Mouse (Mus musculus): ENCODE data around the gene Pcmt1.
A peak's percentile ranks its signal among the peaks of the same experiment; 100 is the strongest.

The Pcmt1 gene

GRCm38 (mm10) chr10:7664889-7665288, 16.0 kb downstream of the Pcmt1 start:
- H3K27me3 ChIP-seq (ENCODE audit: control insufficient read depth, insufficient read depth, low read length, poor library complexity, severe bottlenecking) = no peaks in the 10 kb centered on the region
- no peak for DNase-seq (ENCODE audit: low read depth, low spot score)

DNA sequence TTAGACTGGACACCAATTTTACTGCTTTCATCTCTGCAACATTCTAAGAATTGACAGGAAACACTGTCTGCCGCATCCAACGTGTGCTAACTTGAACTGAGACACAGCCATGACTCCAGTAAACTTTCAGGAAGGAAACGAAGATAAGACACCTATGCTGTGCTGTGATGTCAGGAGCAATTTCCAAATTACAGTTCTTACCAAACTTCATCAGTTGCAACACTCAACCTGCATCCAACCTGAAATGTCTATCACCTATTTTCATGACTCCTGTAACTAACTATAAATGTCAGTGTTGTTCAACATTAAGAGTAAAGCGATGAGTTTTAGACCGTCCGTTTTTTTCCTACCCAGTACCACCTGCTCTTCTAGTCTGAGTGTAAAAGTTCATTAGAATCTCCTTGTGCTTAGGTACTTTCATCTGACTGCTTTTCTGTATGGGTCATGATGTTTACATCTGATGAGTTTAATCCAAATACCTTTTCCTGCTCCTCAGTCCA, 16.9 kb downstream of the Pcmt1 start:
- no peaks in the 10 kb centered on the region for H3K36me3 ChIP-seq (ENCODE audit: control insufficient read depth, insufficient read depth, low read length, poor library complexity, severe bottlenecking)
- DNase-seq (ENCODE audit: low read depth, low spot score) = no peak
- H3K27me3 ChIP-seq (ENCODE audit: control insufficient read depth, insufficient read depth, low read length, poor library complexity, severe bottlenecking) = no peaks in the 10 kb centered on the region

More at GRCm38 (mm10) chr10:7664889-7665288, 16.0 kb downstream of the Pcmt1 start:
- no peaks in the 10 kb centered on the region for H3K36me3 ChIP-seq (ENCODE audit: control insufficient read depth, insufficient read depth, low read length, poor library complexity, severe bottlenecking)

DNA sequence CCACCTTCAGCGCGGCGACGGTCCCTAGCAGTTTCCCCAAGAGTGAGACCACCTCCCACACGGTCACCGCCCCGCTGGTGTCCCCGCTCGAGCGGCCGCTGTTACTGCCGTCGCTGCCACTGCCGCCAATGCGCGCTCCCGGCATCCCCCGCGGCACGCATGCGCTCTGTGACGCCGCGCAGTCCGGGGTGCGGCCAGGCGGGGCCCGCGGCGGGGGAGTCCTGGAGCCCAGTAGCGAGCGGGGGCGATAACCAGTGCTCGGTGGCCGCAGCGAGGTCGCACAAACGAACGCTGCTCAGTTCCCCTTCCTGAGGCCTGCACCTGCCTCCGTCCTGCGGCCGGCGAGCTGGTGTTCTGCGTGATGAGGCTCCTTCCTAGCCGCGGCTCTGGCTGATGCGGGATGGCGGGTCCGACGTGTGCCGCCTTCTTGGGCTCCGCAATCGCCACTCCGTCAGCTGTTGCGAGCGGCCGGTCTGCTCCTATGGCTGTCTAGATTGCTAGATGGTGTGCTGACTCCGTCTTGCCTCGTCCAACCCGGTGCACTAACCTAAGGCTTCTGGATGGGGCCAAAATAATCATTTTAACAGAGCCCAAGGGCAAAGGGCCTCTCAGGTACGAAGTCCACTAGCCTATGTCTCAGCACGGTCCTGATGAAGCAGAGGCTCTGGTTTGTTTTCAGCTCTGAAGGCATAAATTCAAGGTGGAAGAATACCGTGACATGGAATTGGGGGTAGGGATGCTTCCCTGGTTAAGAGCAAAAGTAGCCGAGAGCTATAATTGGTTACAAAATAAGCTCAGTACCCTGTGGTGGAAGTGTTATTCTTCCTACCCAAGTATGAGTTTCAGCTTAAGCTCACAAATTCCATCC, 17.5 kb downstream of the Pcmt1 start:
- no peaks in the 10 kb centered on the region for H3K27me3 ChIP-seq (ENCODE audit: control insufficient read depth, insufficient read depth, low read length, poor library complexity, severe bottlenecking)
- DNase-seq (ENCODE audit: low read depth, low spot score) = peak; percentile 94
- H3K36me3 ChIP-seq (ENCODE audit: control insufficient read depth, insufficient read depth, low read length, poor library complexity, severe bottlenecking) = no peaks in the 10 kb centered on the region

GRCm38 (mm10) chr10:7662471-7663141, 18.3 kb downstream of the Pcmt1 start:
- no peaks in the 10 kb centered on the region for H3K27me3 ChIP-seq (ENCODE audit: control insufficient read depth, insufficient read depth, low read length, poor library complexity, severe bottlenecking)
- peak; percentile 82 for DNase-seq (ENCODE audit: low read depth, low spot score)
- H3K36me3 ChIP-seq (ENCODE audit: control insufficient read depth, insufficient read depth, low read length, poor library complexity, severe bottlenecking) = no peaks in the 10 kb centered on the region

DNA sequence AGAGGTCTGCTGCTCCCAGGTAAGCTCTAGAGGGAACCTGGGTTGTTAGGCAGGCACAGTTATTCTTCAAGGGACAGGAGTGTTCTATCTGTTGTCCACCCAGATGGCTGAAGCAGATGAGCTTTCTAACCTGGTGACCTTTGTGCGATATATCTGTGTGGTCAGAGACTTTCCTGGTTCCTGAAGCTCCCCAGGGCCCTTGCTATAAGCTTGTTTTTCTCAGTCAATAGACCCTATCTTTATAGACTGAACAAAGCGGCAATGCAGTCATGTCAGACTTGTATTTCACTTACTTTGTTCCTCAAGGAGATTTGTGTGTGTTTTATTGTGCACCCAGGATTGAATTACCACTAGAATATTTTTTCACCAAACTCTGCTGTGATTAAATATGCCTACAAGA, 29.9 kb downstream of the Pcmt1 start:
- no peaks in the 10 kb centered on the region for H3K27me3 ChIP-seq (ENCODE audit: control insufficient read depth, insufficient read depth, low read length, poor library complexity, severe bottlenecking)
- peaks cover 4% of the 10 kb centered on the region for H3K36me3 ChIP-seq (ENCODE audit: control insufficient read depth, insufficient read depth, low read length, poor library complexity, severe bottlenecking)
- no peak for DNase-seq (ENCODE audit: low read depth, low spot score)

- Histone ChIP-seq H3K27me3 (ENCODE audit: control insufficient read depth, insufficient read depth, low read length, poor library complexity, severe bottlenecking) (no peaks in the 10 kb centered on the region), H3K36me3 (ENCODE audit: control insufficient read depth, insufficient read depth, low read length, poor library complexity, severe bottlenecking) (peaks cover 4% of the 10 kb centered on the region)
- DNase-seq (ENCODE audit: low read depth, low spot score) = no peak
Measured at GRCm38 (mm10) chr10:7649059-7649458, 31.9 kb downstream of the Pcmt1 start.

DNA sequence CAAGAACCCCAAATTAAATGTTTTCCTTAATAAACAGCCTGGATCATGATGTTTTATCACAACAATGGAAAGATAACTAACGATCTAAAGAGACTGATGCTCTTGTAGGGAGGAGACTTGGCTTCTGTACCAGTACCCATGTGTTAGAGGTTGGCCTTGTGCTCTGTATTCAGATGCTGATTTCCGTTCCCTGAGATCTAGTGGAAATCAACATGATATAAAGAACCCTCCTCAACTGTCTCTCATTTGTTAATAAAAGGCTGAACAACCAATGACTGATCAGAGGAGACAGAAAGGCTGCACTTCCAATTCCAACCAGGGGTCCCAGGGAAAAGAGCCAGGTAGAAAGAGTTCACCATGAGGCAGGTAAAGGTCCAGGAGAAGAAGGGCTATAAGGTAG, 35.0 kb downstream of the Pcmt1 start:
- Histone ChIP-seq H3K27me3 (ENCODE audit: control insufficient read depth, insufficient read depth, low read length, poor library complexity, severe bottlenecking) (no peaks in the 10 kb centered on the region), H3K36me3 (ENCODE audit: control insufficient read depth, insufficient read depth, low read length, poor library complexity, severe bottlenecking) (peaks cover 10% of the 10 kb centered on the region)
- no peak for DNase-seq (ENCODE audit: low read depth, low spot score)

DNA sequence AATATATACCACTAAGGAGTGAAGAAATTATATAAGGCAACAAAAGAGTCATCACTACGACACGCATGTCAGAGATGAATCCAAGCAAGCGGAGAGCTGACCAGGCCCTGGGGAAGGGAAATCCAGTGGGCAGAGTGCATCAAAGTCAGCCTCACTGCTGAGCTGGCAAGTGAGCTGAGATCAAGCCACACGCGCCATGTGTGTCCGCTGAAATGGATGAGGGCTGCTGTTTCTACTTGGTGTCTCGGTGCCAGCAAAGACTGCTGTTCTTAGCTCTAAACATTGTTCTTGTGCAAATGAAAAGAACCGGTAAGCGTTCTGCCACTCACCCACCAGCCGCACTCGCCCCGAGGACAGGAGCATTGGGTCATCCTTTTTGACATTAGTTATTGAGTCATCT, 40.6 kb downstream of the Pcmt1 start:
- Histone ChIP-seq H3K36me3 (ENCODE audit: control insufficient read depth, insufficient read depth, low read length, poor library complexity, severe bottlenecking) (peaks cover 22% of the 10 kb centered on the region), H3K27me3 (ENCODE audit: control insufficient read depth, insufficient read depth, low read length, poor library complexity, severe bottlenecking) (no peaks in the 10 kb centered on the region)
- no peak for DNase-seq (ENCODE audit: low read depth, low spot score)

DNA sequence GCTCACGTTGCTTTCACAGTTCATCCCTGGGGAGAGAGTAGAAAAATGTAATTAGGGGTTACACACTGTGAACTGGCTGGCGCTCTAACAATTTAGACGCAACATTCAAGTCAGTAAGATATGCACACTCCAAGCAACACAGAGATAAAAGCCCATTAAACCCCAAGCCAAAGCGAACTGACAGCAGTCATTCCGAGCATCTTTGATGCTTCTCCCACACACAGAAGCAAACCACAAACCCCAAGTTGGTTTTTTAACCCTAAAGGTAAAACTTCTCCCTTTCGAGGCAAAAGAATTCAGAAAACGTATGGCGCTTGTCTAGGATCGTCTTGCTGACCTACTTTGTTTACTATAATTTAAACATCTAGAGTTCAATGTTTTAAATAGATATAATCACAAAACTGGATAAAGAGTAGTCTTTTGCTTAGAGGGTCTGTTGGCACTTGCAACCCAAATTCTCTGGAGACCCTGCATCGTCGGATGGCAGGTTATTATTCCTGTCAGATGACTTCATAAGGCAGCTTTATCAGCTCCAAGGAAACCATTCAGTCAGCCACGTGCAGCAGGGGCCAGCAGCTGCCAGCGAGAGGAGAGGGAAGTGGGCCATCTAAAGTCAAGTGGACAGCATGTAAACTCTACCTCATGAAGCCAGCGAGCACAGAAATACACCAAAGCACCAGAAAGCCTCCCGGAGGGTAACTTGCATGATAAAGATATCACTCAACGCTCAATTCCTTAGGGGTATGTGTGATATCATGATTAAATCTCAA, 49.8 kb downstream of the Pcmt1 start:
- H3K27me3 ChIP-seq (ENCODE audit: control insufficient read depth, insufficient read depth, low read length, poor library complexity, severe bottlenecking) = no peaks in the 10 kb centered on the region
- no peaks in the 10 kb centered on the region for H3K36me3 ChIP-seq (ENCODE audit: control insufficient read depth, insufficient read depth, low read length, poor library complexity, severe bottlenecking)
- DNase-seq (ENCODE audit: low read depth, low spot score) = no peak

DNA sequence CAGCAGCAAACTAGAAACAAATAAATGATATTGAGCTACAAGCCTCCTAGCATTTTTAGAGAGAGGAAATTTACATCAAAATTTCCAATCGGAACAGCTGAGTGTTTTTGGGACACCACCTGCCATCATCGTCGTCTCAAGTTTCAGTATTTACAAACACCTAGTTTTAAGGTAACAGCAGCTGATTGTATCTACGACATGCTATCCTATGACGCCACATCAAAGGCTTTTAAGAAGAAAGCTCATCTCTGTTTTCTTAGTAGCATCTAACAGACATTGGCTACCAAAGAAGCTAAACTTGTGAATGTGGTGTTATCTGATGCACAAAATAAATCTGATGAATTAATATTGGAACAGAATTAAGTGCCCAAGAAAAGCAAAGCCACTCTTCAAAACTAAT, 50.6 kb downstream of the Pcmt1 start:
- H3K36me3 ChIP-seq (ENCODE audit: control insufficient read depth, insufficient read depth, low read length, poor library complexity, severe bottlenecking) = no peaks in the 10 kb centered on the region
- H3K27me3 ChIP-seq (ENCODE audit: control insufficient read depth, insufficient read depth, low read length, poor library complexity, severe bottlenecking) = no peaks in the 10 kb centered on the region
- DNase-seq (ENCODE audit: low read depth, low spot score) = no peak

DNA sequence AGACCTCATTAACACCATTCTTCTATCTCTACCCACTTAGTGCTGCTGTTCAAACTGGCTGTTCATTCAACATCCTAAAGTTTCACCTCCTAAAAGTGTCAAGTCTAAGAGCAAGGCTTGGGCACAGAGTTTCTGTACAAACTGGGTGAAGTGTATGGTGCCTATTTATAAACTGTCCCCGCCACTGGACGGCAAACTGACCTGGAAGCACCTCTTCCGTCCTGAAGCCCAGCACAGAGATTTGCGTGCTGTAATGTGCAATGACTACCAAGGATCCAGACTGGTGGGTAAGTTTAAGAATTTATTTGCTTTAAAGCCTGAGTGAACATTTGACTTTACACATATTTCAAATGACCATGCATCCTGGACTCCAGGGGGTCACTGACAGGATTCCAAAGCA, 51.8 kb downstream of the Pcmt1 start:
- DNase-seq (ENCODE audit: low read depth, low spot score) = no peak
- no peaks in the 10 kb centered on the region for H3K36me3 ChIP-seq (ENCODE audit: control insufficient read depth, insufficient read depth, low read length, poor library complexity, severe bottlenecking)
- no peaks in the 10 kb centered on the region for H3K27me3 ChIP-seq (ENCODE audit: control insufficient read depth, insufficient read depth, low read length, poor library complexity, severe bottlenecking)

DNA sequence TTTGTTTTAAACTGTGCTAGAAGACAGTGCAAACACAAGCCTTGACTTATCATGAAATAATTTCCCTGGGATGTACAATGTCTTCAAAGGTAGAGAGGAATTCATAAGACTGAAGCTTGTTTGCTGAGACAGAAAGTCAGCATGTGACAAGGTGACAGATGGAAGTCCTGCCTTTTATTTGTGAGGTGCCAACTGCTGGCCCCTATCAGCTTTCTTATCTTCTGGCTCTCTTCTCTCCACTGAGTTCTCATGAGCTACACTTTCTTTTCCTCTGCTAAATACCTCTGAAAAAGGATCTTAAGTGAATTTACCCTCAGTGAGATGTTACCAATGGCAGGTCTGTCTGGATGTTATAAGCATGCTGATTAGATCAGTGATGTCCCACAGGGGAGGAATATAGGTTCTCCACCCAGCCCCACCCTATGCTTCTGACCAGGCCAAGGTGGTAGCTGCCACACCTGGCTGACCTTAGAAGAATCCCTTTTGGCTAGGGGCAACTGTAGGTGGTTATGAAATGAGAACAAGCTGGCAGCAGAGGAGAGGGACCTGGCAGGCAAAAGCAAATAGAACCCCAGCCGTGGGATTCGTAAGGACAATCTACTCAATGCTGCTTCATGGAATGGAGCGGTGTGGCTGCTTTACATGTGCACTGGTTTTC, 56.9 kb downstream of the Pcmt1 start:
- no peaks in the 10 kb centered on the region for H3K36me3 ChIP-seq (ENCODE audit: control insufficient read depth, insufficient read depth, low read length, poor library complexity, severe bottlenecking)
- no peaks in the 10 kb centered on the region for H3K27me3 ChIP-seq (ENCODE audit: control insufficient read depth, insufficient read depth, low read length, poor library complexity, severe bottlenecking)
- no peak for DNase-seq (ENCODE audit: low read depth, low spot score)

DNA sequence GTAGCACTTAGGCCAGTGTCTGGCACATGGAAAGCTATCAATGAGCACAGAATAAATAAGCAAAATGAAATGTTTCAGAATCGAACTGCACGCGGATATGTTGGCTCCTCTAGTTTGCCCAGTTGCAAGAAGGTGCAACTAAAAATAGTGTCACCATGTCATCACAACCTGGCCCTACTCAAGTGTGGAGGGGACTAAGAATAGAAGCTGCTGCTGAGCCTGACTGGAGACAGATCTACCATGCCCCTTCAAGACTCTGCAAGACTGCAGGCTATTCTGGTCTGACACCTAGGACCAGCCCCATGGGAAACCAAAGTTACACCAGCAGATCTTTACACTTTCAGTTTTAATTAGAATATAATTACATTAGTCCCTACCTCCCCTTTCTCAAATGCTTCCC, 58.6 kb downstream of the Pcmt1 start:
- no peak for DNase-seq (ENCODE audit: low read depth, low spot score)
- no peaks in the 10 kb centered on the region for H3K27me3 ChIP-seq (ENCODE audit: control insufficient read depth, insufficient read depth, low read length, poor library complexity, severe bottlenecking)

DNA sequence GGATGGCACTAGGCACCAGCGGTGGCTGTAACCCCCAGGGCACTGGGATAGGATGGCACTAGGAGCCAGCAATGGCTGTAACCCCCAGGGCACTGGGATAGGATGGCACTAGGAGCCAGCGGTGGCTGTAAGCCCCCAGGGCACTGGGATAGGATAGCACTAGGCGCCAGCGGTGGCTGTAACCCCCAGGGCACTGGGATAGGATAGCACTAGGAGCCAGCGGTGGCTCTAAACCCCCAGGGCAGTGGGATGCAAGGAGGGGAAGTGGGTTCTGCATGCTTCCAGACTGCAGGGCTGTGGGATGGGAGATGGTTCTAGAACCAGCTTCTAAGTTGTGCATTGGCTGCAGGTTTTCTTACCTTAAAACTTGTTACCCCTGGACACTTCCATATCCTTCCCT, 60.2 kb downstream of the Pcmt1 start:
- Histone ChIP-seq H3K36me3 (ENCODE audit: control insufficient read depth, insufficient read depth, low read length, poor library complexity, severe bottlenecking) (no peaks in the 10 kb centered on the region), H3K27me3 (ENCODE audit: control insufficient read depth, insufficient read depth, low read length, poor library complexity, severe bottlenecking) (no peaks in the 10 kb centered on the region)
- no peak for DNase-seq (ENCODE audit: low read depth, low spot score)

More for the DNA sequence above, 58.6 kb downstream of the Pcmt1 start:
- H3K36me3 ChIP-seq (ENCODE audit: control insufficient read depth, insufficient read depth, low read length, poor library complexity, severe bottlenecking) = no peaks in the 10 kb centered on the region
